Mouse (Mus musculus) lung, adult 2 months (tissue): ENCODE measurements around the gene Igfbp5.

Source experiments
- CTCF ChIP-seq: fragments of 200-500 bp; IDR thresholded peaks from 2 replicates; pipeline ENCODE4 v1.5.1; 2011; ENCODE audit warnings: mild to moderate bottlenecking, low read length, control low read depth; ENCODE audit not compliant: insufficient read depth
- POLR2A ChIP-seq: fragments of 200-500 bp; IDR thresholded peaks from 2 replicates; pipeline ENCODE4 v1.6.1; 2011; ENCODE audit warnings: low read depth, mild to moderate bottlenecking, control low read depth, low read length, borderline replicate concordance; ENCODE audit errors: extremely low read depth

GRCm38 (mm10) chr1:72866417-72866816 lies 8.3 kb downstream of the Igfbp5 start:
- no peak for TF ChIP-seq POLR2A
- TF ChIP-seq CTCF: no peak
